Mouse (Mus musculus): Measurements from ENCODE around the gene P2rx6.

The P2rx6 gene

DNA sequence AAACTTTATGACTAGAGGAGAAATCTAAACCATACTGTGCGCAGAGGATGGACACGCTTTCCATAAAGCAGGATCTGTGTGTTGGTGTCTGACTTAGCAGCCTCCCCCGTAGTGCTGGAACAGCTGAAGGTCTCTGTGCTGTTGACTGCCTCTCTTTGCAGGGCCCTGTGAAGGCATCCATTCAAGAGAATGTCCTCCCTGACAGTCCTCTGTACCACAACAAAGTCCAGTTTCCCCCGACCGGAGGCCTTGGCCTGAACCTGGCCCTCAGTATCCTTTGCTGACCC lies 64.5 kb downstream of the P2rx6 start:
- ATAC-seq (ENCODE audit: low TSS enrichment), result peak; percentile 71; the same call in 1 of the 2 replicates
